21 mouse cellular contexts compared by ENCODE assay signal in the genomic region with DNA sequence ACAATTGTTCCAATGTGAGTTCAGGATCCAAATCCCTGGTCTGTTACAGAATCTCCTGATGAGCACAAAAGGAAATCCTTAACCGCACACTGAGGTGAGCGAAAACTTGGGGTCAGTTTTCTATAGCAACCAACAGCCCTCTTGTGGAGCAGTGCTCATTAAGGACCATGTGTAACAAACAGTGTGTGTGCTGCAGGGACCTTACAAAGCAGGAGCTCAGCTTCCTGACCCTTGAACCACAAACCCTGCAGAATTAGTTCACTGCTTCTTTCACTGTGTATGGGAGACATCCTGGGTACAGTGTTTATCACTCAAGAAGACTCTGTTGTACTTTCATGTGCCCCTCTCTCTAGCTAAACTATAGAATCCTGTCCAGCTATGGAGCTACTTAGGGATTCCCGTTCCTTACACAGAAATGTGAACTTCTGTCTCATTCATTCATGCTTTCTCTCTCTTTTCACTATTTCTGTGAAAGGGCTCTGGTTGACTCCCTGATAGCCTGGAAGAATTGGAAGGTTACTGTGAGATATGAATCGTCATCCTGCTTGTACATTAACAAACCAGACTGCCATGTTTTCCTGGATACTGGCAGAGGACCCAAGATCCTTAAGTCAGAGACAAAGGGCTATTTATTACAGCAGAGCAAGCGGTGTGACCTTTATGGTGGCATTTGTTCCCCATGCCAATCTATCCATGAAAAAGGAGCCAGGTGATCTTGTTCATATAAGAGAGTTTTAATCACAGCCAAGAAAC.
DNase-seq lines count a peak whose midpoint lies in the region; ATAC-seq and TF ChIP-seq lines count a peak whose summit lies in the region.
"Had no signal": no experiment of that assay in that cellular context is flagged by ENCODE, and none has a peak within 500 bp of the region (broad histone marks: within the 10 kb centered on the region; RNA-seq: fewer than 3 reads in every experiment).

No protein-coding gene starts in this region.

- ATAC-seq in embryonic facial prominence, embryonic 11.5 days (replicated peaks; ENCODE audit: insufficient number of reproducible peaks, low FRiP score, low TSS enrichment, low read depth) = peak; percentile 52; the same call in 1 of the 2 replicates
- ATAC-seq in intestine, embryonic 16.5 days = peak; percentile 66
- no peak for ATAC-seq in midbrain, postnatal 0 days (ENCODE audit: low FRiP score)
- ATAC-seq: activated CD4-positive, CD25-positive, alpha-beta regulatory T cell, adult 4 months; CD4-positive, CD25-positive, alpha-beta regulatory T cell, adult 4 months; inflammation-experienced regulatory T-cells, adult 6 months had no signal

- no peaks in the 10 kb centered on the region for H3K36me3 ChIP-seq in embryonic facial prominence, embryonic 11.5 days (replicated peaks; ENCODE audit: control insufficient read depth, insufficient read depth, low read depth, low read length)
- H3K36me3 ChIP-seq in embryonic facial prominence, embryonic 10.5 days (replicated peaks) = no peaks in the 10 kb centered on the region
- H3K36me3 ChIP-seq in intestine, embryonic 16.5 days (ENCODE audit: control insufficient read depth, insufficient read depth, low read length) = no peaks in the 10 kb centered on the region
- H3K36me3 ChIP-seq in midbrain, postnatal 0 days (ENCODE audit: insufficient read depth, low read length) = no peaks in the 10 kb centered on the region
- H3K36me3 ChIP-seq: embryonic facial prominence, embryonic 13.5 days; limb, embryonic 13.5 days; liver, embryonic 13.5 days had no signal

- TF ChIP-seq CTCF in brain, embryonic 14.5 days (IDR thresholded peaks at IDR 0.05; ENCODE audit: borderline replicate concordance, extremely low read depth, insufficient read depth, insufficient read length) = no peak
- TF ChIP-seq CTCF in midbrain, postnatal 0 days (IDR thresholded peaks at IDR 0.05) = no peak

- H3K27ac ChIP-seq in embryonic facial prominence, embryonic 11.5 days (replicated peaks; ENCODE audit: low read depth, low read length) = no peak overlapping the region
- H3K27ac ChIP-seq in embryonic facial prominence, embryonic 10.5 days (replicated peaks) = no peak overlapping the region
- H3K27ac ChIP-seq in intestine, embryonic 16.5 days (ENCODE audit: low read length) = peak overlapping the region; percentile 71
- no peak overlapping the region for H3K27ac ChIP-seq in midbrain, postnatal 0 days (ENCODE audit: low read depth, low read length)
- H3K27ac ChIP-seq: embryonic facial prominence, embryonic 13.5 days; limb, embryonic 13.5 days; liver, embryonic 13.5 days had no signal

- H3K27me3 ChIP-seq in embryonic facial prominence, embryonic 11.5 days (ENCODE audit: control insufficient read depth, insufficient read depth, low read length) = no peaks in the 10 kb centered on the region
- H3K27me3 ChIP-seq in embryonic facial prominence, embryonic 10.5 days (replicated peaks; ENCODE audit: low read depth, poor library complexity, severe bottlenecking) = no peaks in the 10 kb centered on the region
- H3K27me3 ChIP-seq in intestine, embryonic 16.5 days (replicated peaks; ENCODE audit: control insufficient read depth, insufficient read depth, low read length) = no peaks in the 10 kb centered on the region
- H3K27me3 ChIP-seq in midbrain, postnatal 0 days (ENCODE audit: insufficient read depth, low read length) = no peaks in the 10 kb centered on the region
- H3K27me3 ChIP-seq: embryonic facial prominence, embryonic 13.5 days; limb, embryonic 13.5 days; liver, embryonic 13.5 days had no signal

- intact Hi-C loops in heart, postnatal 36 days (cut with DNase I) = no loop called here

- H3K9me3 ChIP-seq in embryonic facial prominence, embryonic 11.5 days (replicated peaks; ENCODE audit: control insufficient read depth, low read length) = no peaks in the 10 kb centered on the region
- H3K9me3 ChIP-seq in embryonic facial prominence, embryonic 10.5 days = no peaks in the 10 kb centered on the region
- H3K9me3 ChIP-seq in intestine, embryonic 16.5 days (ENCODE audit: control insufficient read depth, low read length) = no peaks in the 10 kb centered on the region
- H3K9me3 ChIP-seq in midbrain, postnatal 0 days (ENCODE audit: low read length) = no peaks in the 10 kb centered on the region
- H3K9me3 ChIP-seq: embryonic facial prominence, embryonic 13.5 days; limb, embryonic 13.5 days; liver, embryonic 13.5 days had no signal

- DNase-seq in embryonic facial prominence, embryonic 11.5 days (ENCODE audit: low spot score) = no peak
- no peak for DNase-seq in embryonic facial prominence, embryonic 10.5 days (ENCODE audit: low spot score)
- peak; percentile 69 for DNase-seq in brain, embryonic 14.5 days (ENCODE audit: low read depth)
- peak; percentile 5 for DNase-seq in midbrain, postnatal 0 days (ENCODE audit: low spot score)
- no peak for DNase-seq in heart, postnatal 36 days
- DNase-seq in spleen, postnatal 14 days (ENCODE audit: low spot score in 2 of 2) = no peak
- DNase-seq in kidney, postnatal 4 days = no peak
- DNase-seq: adrenal gland, postnatal 36 days; cerebellum, adult 18-20 months; cerebellum, postnatal 25 days; layer of hippocampus, postnatal 36 days; liver, embryonic 13.5 days; lung, embryonic 14.5 days; lung, postnatal 4 days; thymus, postnatal 25 days had no signal

- H3K9ac ChIP-seq in embryonic facial prominence, embryonic 11.5 days (replicated peaks; ENCODE audit: low read length) = no peak overlapping the region
- no peak overlapping the region for H3K9ac ChIP-seq in intestine, embryonic 16.5 days (ENCODE audit: low read depth, low read length)
- no peak overlapping the region for H3K9ac ChIP-seq in midbrain, postnatal 0 days (replicated peaks; ENCODE audit: low read length, poor library complexity, severe bottlenecking)
- H3K9ac ChIP-seq: embryonic facial prominence, embryonic 13.5 days; limb, embryonic 13.5 days; liver, embryonic 13.5 days; lung, embryonic 14.5 days had no signal

- H3K4me2 ChIP-seq in embryonic facial prominence, embryonic 11.5 days (ENCODE audit: low read depth, low read length) = no peak overlapping the region
- H3K4me2 ChIP-seq in intestine, embryonic 16.5 days (ENCODE audit: low read depth, low read length) = no peak overlapping the region
- H3K4me2 ChIP-seq in midbrain, postnatal 0 days (ENCODE audit: low read depth, low read length, poor library complexity, severe bottlenecking) = no peak overlapping the region
- H3K4me2 ChIP-seq: embryonic facial prominence, embryonic 13.5 days; limb, embryonic 13.5 days; liver, embryonic 13.5 days; lung, embryonic 14.5 days had no signal

- H3K4me1 ChIP-seq in embryonic facial prominence, embryonic 11.5 days (ENCODE audit: control insufficient read depth, insufficient read depth, low read length) = no peaks in the 10 kb centered on the region
- H3K4me1 ChIP-seq in embryonic facial prominence, embryonic 10.5 days = no peaks in the 10 kb centered on the region
- peaks cover 5% of the 10 kb centered on the region; the same call in 1 of the 2 replicates for H3K4me1 ChIP-seq in intestine, embryonic 16.5 days (ENCODE audit: control insufficient read depth, insufficient read depth, low read length)
- H3K4me1 ChIP-seq in midbrain, postnatal 0 days (ENCODE audit: insufficient read depth, low read length) = no peaks in the 10 kb centered on the region
- H3K4me1 ChIP-seq: embryonic facial prominence, embryonic 13.5 days; limb, embryonic 13.5 days; liver, embryonic 13.5 days had no signal

- 70% methylated on average over 5 of the region's 5 CpGs for whole genome bisulfite sequencing in embryonic facial prominence, embryonic 11.5 days
- 72% methylated on average over 5 of the region's 5 CpGs for WGBS in embryonic facial prominence, embryonic 10.5 days
- 60% methylated on average over 5 of the region's 5 CpGs for WGBS in intestine, embryonic 16.5 days
- 55% methylated on average over 5 of the region's 5 CpGs for WGBS in midbrain, postnatal 0 days

- TF ChIP-seq POLR2A in brain, embryonic 14.5 days (IDR thresholded peaks at IDR 0.05; ENCODE audit: borderline replicate concordance, extremely low read depth, insufficient read depth, insufficient read length, poor library complexity, severe bottlenecking) = no peak

- no peak overlapping the region for H3K4me3 ChIP-seq in embryonic facial prominence, embryonic 11.5 days (ENCODE audit: low read depth, low read length)
- H3K4me3 ChIP-seq in embryonic facial prominence, embryonic 10.5 days = no peak overlapping the region
- no peak overlapping the region for H3K4me3 ChIP-seq in intestine, embryonic 16.5 days (ENCODE audit: low read length)
- no peak overlapping the region for H3K4me3 ChIP-seq in midbrain, postnatal 0 days (ENCODE audit: low read depth, low read length)
- H3K4me3 ChIP-seq: embryonic facial prominence, embryonic 13.5 days; limb, embryonic 13.5 days; liver, embryonic 13.5 days had no signal

Comparison
In these comparisons a context has a peak if more than half of its experiments do, and no peak if none do; other contexts are left out.
1. DNase-seq: peak in brain, embryonic 14.5 days (single experiment) and midbrain, postnatal 0 days (single experiment); none in embryonic facial prominence, embryonic 11.5 days (single experiment), embryonic facial prominence, embryonic 10.5 days (single experiment), heart, postnatal 36 days (0 of 2), spleen, postnatal 14 days (0 of 2) and kidney, postnatal 4 days (0 of 2).